Mouse (Mus musculus): Measurements from ENCODE around the gene Card14.

DNA sequence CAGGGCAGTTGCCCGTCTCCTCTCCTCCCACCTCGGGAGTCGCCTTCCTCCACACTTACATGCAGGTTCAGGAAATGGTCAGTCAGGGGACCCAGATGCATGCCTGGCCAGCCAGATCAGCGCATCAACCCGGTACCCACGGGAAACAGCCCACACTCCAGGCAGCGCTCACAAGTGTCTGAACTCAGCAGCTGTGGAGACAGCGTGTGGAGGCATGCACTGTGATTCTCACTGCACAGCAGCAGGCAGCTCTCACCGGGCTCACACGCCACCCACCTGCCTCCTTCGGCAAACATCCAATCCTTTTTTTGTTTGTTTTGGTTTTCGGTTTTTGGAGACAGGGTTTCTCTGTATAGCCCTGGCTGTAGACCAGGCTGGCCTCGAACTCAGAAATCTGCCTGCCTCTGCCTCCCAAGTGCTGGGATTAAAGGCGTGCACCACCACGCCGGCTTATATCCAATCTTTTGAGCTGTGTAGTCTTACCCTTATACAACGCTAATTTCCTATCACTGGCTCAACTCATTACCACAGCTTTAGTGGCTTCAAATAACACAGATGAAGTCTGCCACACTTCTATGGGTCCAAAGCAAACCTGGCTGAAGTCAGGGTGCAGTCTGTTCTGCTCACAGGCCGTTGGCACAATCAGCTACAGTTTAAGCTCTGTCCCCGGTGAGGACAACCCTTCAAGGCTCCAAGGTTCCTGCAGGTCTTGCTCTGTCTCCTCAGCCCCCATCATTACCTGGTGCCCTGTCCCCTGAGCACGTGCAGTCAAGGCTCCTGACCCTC, 20.2 kb upstream of the Card14 start:
- TF ChIP-seq CTCF (IDR thresholded peaks at IDR 0.05; ENCODE audit: insufficient read depth, low read depth, low read length) = no peak
- no peak for TF ChIP-seq POLR2A (IDR thresholded peaks at IDR 0.05; ENCODE audit: insufficient read depth, low read depth, low read length)

Measured in olfactory bulb, adult 2 months (tissue).